Mouse (Mus musculus) mammary gland, adult 2 months (tissue): ENCODE data around the gene Ghr. TPM values are rescaled to one million over a fixed set of nuclear protein-coding genes. Genes with fewer than 3 reads are reported as not detected.

Experiments
- polyA plus RNA-seq: library from polyadenylated mRNA; depleted of rRNA; stranded (reverse); fragments of >200 nt; gene quantifications from 2 replicates; pipeline ENCODE4 v1.2.3, GENCODE M21; 2012; ENCODE audit warnings: low replicate concordance; rRNA removed

Ghr gene
- polyA plus RNA-seq = 88.8 and 180 TPM in 2 replicates

GRCm38 (mm10) chr15:3582807-3583636, at the start of gene Ghr:
Gene Ghr, minus strand, starts transcription at chr15:3583492.

GRCm38 (mm10) chr15:3303426-3303825, 279.9 kb downstream of the Ghr start, which contains the start of gene Ccdc152:
Gene Ccdc152, minus strand, starts transcription at chr15:3303526.

GRCm38 (mm10) chr15:3268247-3268646, 315.0 kb downstream of the Ghr start, which contains the start of gene Selenop:
Gene Selenop, plus strand, starts transcription at chr15:3268547.

